Mouse (Mus musculus) limb, embryonic 14.5 days (tissue): ENCODE measurements around the gene Traf5. TPM values are rescaled to one million over a fixed set of nuclear protein-coding genes. Genes with fewer than 3 reads are reported as not detected.

Source experiments
- ATAC-seq: fragments of 200-750 bp; cut with Nextera tagmentation; 2 replicates; pipeline ENCODE4 v1.8.0; 2017; ENCODE audit warnings: low read depth, moderate number of reproducible peaks, moderate TSS enrichment; ENCODE audit not compliant: low FRiP score
- DNase-seq: peaks from one replicate; pipeline ENCODE4 v3.0.0-alpha.2; 2015; ENCODE audit warnings: low spot score
- H3K27ac ChIP-seq: fragments of 300-500 bp; sonication (generic); replicated peaks from 2 replicates; pipeline ENCODE4 v1.5.1; 2014; ENCODE audit warnings: low read depth, mild to moderate bottlenecking, low read length, moderate library complexity, mixed read lengths
- H3K27me3 ChIP-seq: fragments of 300-500 bp; sonication (generic); 2 replicates; pipeline ENCODE4 v1.6.1; 2014; ENCODE audit warnings: low read length, mixed read lengths; ENCODE audit not compliant: control insufficient read depth, insufficient read depth
- H3K36me3 ChIP-seq: fragments of 300-500 bp; sonication (generic); 2 replicates; pipeline ENCODE4 v1.6.1; 2014; ENCODE audit warnings: mild to moderate bottlenecking, low read length, moderate library complexity, mixed read lengths; ENCODE audit not compliant: control insufficient read depth, insufficient read depth
- H3K4me1 ChIP-seq: fragments of 300-500 bp; sonication (generic); 2 replicates; pipeline ENCODE4 v1.6.1; 2014; ENCODE audit warnings: antibody characterized with exemption, low read length, mixed read lengths; ENCODE audit not compliant: control insufficient read depth, insufficient read depth
- H3K4me2 ChIP-seq: fragments of 300-500 bp; sonication (generic); replicated peaks from 2 replicates; pipeline ENCODE4 v1.6.1; 2014; ENCODE audit warnings: low read depth, mild to moderate bottlenecking, low read length, moderate library complexity; ENCODE audit not compliant: severe bottlenecking
- H3K4me3 ChIP-seq: fragments of 300-500 bp; sonication (generic); replicated peaks from 2 replicates; pipeline ENCODE4 v1.5.1; 2014; ENCODE audit warnings: low read length
- H3K9ac ChIP-seq: fragments of 300-500 bp; sonication (generic); 2 replicates; pipeline ENCODE4 v1.6.1; 2014; ENCODE audit warnings: mild to moderate bottlenecking, low read depth, low read length, moderate library complexity; ENCODE audit not compliant: severe bottlenecking
- H3K9me3 ChIP-seq: fragments of 300-500 bp; sonication (generic); 2 replicates; pipeline ENCODE4 v1.6.1; 2016; ENCODE audit warnings: low read length; ENCODE audit not compliant: control insufficient read depth
- POLR2A ChIP-seq: fragments of 200-500 bp; IDR thresholded peaks from 2 replicates; pipeline ENCODE4 v1.8.0; 2012; ENCODE audit warnings: inconsistent platforms, mild to moderate bottlenecking, moderate library complexity, borderline replicate concordance; ENCODE audit not compliant: insufficient read depth, insufficient read length; ENCODE audit errors: extremely low read depth
- WGBS: fragments of 180-500 bp; shearing (Covaris S2); extraction: QIAGEN DNeasy Blood & Tissue Kit; methylation state at CpG from one replicate; pipeline ENCODE4 v1.1.7; 2014; 5-methylcytosine and 5-hydroxymethylcytosine counted together
- polyA plus RNA-seq, 2 experiments: library from polyadenylated mRNA; depleted of rRNA in 1 of 2; stranded (reverse) in 1 of 2; unstranded in 1 of 2; fragments of >200 nt; fragmentation: Nextera tagmentation in 1 of 2; extraction: Ambion mirVana in 1 of 2; gene quantifications; 2 replicates each; pipeline versions ENCODE4 v1.2.1 to v1.2.3; 2012 to 2014

Traf5 gene
- polyA plus RNA-seq, 2 experiments, result 19.1 to 21.0 TPM

DNA sequence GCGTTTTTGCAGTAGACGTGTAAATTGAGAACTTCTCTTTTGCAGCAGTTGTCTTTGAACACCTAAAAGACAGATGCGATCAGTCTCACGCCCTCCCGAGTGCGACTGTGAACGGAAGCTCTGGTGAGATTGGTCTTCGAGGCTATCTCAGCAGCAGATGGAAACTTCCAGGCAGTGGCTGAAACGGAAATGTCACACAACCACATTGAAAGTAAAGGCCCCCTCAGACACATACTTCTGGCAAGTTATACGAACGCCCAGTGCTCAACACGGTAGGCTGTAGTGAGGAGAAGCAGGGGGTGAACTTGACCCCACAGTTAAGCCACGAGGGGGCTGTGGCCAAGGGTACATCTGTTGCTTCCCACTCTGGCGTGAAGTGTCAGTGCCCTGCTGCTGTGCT lies 29.7 kb downstream of the Traf5 start:
- DNase-seq (no peak), ATAC-seq (no peak)
- no peak for TF ChIP-seq POLR2A
- Histone ChIP-seq H3K9me3 (no peaks in the 10 kb centered on the region), H3K9ac (no peak overlapping the region), H3K36me3 (peaks cover 37% of the 10 kb centered on the region), H3K27me3 (no peaks in the 10 kb centered on the region), H3K4me3 (no peak overlapping the region), H3K4me2 (no peak overlapping the region), H3K4me1 (no peaks in the 10 kb centered on the region), H3K27ac (no peak overlapping the region)
- WGBS, result 88% methylated on average over 14 of the region's 14 CpGs

DNA sequence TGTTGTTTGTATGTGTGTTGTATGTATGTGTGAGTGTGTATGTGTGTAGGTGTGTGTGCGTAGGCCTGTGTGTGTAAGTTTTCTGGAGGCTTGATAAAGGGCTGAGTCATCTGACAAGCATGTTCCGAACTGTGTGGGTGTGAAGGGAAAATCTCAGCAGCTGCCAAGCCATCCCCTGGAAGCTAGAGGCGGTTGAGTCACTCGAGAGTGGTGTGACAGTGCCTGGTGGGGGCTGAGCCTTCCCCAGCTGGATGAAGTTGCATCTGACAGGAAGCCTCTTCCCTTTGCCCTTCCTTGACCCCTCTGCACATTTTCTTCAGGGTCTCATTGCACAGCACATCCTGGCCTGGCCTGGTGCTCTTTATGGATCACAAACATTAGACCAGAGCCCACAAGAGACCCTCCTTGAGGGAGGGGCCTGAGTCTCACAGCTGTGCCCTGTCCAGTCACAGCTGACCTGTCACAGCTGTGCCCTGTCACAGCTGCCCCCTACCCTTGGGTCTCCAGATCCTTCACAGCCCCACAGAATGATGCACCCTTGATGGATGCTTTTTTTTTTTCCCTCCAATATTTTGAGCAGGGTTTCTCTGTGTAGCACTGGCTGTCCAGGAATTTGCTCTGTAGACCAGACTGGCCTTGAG lies 30.6 kb downstream of the Traf5 start:
- no peak overlapping the region for H3K4me2 ChIP-seq
- H3K4me1 ChIP-seq, result no peaks in the 10 kb centered on the region
- H3K27me3 ChIP-seq, result no peaks in the 10 kb centered on the region
- no peak overlapping the region for H3K9ac ChIP-seq
- DNase-seq, result peak; percentile 62
- no peaks in the 10 kb centered on the region for H3K9me3 ChIP-seq
- peak; percentile 78 for ATAC-seq
- H3K36me3 ChIP-seq, result peaks cover 39% of the 10 kb centered on the region
- TF ChIP-seq POLR2A, result no peak
- no peak overlapping the region for H3K27ac ChIP-seq
- H3K4me3 ChIP-seq, result no peak overlapping the region
- WGBS, result 60% methylated on average over 4 of the region's 4 CpGs

DNA sequence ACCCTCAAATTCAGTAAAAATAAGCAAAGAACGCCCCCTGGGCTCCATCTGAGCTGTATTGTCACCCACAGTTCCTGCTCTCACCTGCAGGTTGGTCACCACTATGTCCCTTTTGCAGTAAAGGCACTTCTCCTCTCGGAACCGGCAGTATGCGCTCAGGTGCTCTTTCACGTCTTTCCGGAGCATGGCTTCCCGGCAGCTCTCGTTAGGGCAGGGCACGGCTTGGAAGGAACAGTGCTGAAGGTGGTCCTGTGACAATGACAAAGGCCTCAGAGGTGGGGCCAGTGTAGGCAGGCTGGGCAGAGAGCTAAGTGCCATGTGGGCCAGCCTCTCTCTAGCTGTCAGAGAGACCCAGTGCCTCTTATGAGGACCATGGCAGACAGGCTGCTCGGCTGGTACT lies 33.4 kb downstream of the Traf5 start:
- DNase-seq (no peak), ATAC-seq (no peak)
- H3K36me3 ChIP-seq, result peaks cover 27% of the 10 kb centered on the region
- no peak overlapping the region for H3K9ac ChIP-seq
- TF ChIP-seq POLR2A, result no peak
- no peaks in the 10 kb centered on the region for H3K9me3 ChIP-seq
- H3K4me2 ChIP-seq, result no peak overlapping the region
- H3K27ac ChIP-seq, result no peak overlapping the region
- H3K4me3 ChIP-seq, result no peak overlapping the region
- WGBS, result 75% methylated on average over 10 of the region's 10 CpGs
- no peaks in the 10 kb centered on the region for H3K27me3 ChIP-seq
- H3K4me1 ChIP-seq, result no peaks in the 10 kb centered on the region

DNA sequence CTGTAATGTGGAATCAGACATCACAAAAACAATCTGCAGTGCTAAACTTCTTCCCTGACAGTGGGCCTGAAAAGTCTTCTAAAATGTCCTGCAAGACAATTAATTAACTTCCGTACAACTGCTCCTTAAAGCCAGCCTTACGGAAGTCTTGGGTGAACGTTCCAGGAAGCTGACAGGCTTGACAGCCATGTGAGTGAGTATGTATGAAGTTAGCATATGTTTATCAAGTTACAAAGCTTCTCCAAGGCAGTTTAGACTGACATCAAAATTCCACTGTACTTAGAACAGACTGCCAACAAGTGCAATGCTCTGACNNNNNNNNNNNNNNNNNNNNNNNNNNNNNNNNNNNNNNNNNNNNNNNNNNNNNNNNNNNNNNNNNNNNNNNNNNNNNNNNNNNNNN lies 38.6 kb downstream of the Traf5 start:
- Histone ChIP-seq H3K27me3 (no peaks in the 10 kb centered on the region), H3K9me3 (no peaks in the 10 kb centered on the region), H3K4me3 (no peak overlapping the region), H3K4me2 (no peak overlapping the region), H3K9ac (no peak overlapping the region), H3K36me3 (peaks cover 5% of the 10 kb centered on the region; the same call in 1 of the 2 replicates), H3K4me1 (no peaks in the 10 kb centered on the region), H3K27ac (no peak overlapping the region)
- ATAC-seq (no peak), DNase-seq (no peak)
- no peak for TF ChIP-seq POLR2A
- WGBS, result 47% methylated on average over 3 of the region's 3 CpGs

DNA sequence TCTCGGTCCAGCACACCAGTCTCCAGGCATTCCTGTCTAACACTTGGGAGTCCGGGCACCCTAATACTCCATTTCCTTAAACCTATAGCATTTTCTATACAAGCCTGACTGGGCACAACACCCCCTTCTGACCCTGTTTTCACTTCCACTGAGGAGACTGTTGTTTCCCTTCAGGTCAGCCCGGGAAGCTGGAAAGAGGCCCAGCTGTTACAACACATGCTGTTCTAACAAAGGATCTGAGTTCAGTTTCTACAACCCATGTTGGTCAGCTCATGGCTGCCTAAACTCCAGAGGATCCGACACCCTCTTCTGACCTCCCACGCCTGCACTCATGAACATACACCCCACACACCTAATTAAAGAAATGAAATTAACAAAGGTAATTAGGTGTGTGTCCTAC lies 39.4 kb downstream of the Traf5 start:
- Histone ChIP-seq H3K27me3 (no peaks in the 10 kb centered on the region), H3K9ac (no peak overlapping the region), H3K4me3 (no peak overlapping the region), H3K27ac (no peak overlapping the region), H3K9me3 (no peaks in the 10 kb centered on the region), H3K4me2 (no peak overlapping the region), H3K36me3 (0 out of 2 replicates have a peak, but pooled peaks cover 4% of the 10 kb centered on the region), H3K4me1 (no peaks in the 10 kb centered on the region)
- DNase-seq (no peak), ATAC-seq (no peak)
- WGBS, result 80% methylated on average over 5 of the region's 5 CpGs
- no peak for TF ChIP-seq POLR2A
